9 mouse cellular contexts compared by ENCODE assay signal in genomic region chr17:6005638-6006471, GRCm38 (mm10).
DNase-seq lines count a peak whose midpoint lies in the region; ATAC-seq lines count a peak whose summit lies in the region.
"Had no signal": no experiment of that assay in that cellular context is flagged by ENCODE, and none has a peak within 500 bp of the region (broad histone marks: within the 10 kb centered on the region; RNA-seq: fewer than 3 reads in every experiment).

No protein-coding gene starts in this region.

- peak overlapping the region; percentile 46; the same call in 1 of the 2 replicates for H3K9ac ChIP-seq in kidney, embryonic 16.5 days (replicated peaks; ENCODE audit: low read length)
- H3K9ac ChIP-seq in liver, embryonic 12.5 days, result peak overlapping the region; percentile 12; the same call in 1 of the 2 replicates

- H3K4me1 ChIP-seq in kidney, embryonic 16.5 days (ENCODE audit: insufficient read depth, low read length), result peaks cover 20% of the 10 kb centered on the region
- peaks cover 29% of the 10 kb centered on the region for H3K4me1 ChIP-seq in liver, embryonic 12.5 days

- H3K36me3 ChIP-seq in kidney, embryonic 16.5 days (ENCODE audit: insufficient read depth, low read length), result peaks cover 6% of the 10 kb centered on the region
- H3K36me3 ChIP-seq in liver, embryonic 12.5 days, result peaks cover 1% of the 10 kb centered on the region; the same call in 1 of the 2 replicates
- H3K36me3 ChIP-seq: G1E had no signal

- WGBS in kidney, embryonic 16.5 days, result 19% methylated on average over 14 of the region's 14 CpGs
- WGBS in liver, embryonic 12.5 days (ENCODE audit: insufficient replicate concordance), result 41% methylated on average over 14 of the region's 14 CpGs

- no peak overlapping the region for H3K4me3 ChIP-seq in kidney, embryonic 16.5 days (ENCODE audit: low read length)
- no peak overlapping the region for H3K4me3 ChIP-seq in liver, embryonic 12.5 days

- H3K4me2 ChIP-seq in kidney, embryonic 16.5 days (replicated peaks; ENCODE audit: low read depth, low read length), result 0 out of 2 replicates have a peak overlapping the region, but pooled peaks have one; percentile 11
- peak overlapping the region; percentile 44 for H3K4me2 ChIP-seq in liver, embryonic 12.5 days

- H3K27me3 ChIP-seq in kidney, embryonic 16.5 days (ENCODE audit: insufficient read depth, low read length), result no peaks in the 10 kb centered on the region
- H3K27me3 ChIP-seq in liver, embryonic 12.5 days (replicated peaks), result peaks cover 5% of the 10 kb centered on the region; the same call in 1 of the 2 replicates

- DNase-seq in adrenal gland, adult 8-10 months, result peak; percentile 53
- DNase-seq in adrenal gland, postnatal 25 days, result no peak
- peak; percentile 41 for DNase-seq in embryo, embryonic 9.5 days (ENCODE audit: extremely low spot score)
- peak; percentile 92 for DNase-seq in heart, adult 8-10 months (ENCODE audit: low spot score)
- peak; percentile 69 for DNase-seq in naive thymus-derived CD4-positive, alpha-beta T cell, adult 2 months (ENCODE audit: low read depth)
- DNase-seq in thymus, postnatal 14 days, result peak; percentile 56

- H3K9me3 ChIP-seq in kidney, embryonic 16.5 days (ENCODE audit: low read length), result no peaks in the 10 kb centered on the region
- no peaks in the 10 kb centered on the region for H3K9me3 ChIP-seq in liver, embryonic 12.5 days (replicated peaks)
- H3K9me3 ChIP-seq: G1E had no signal

- peak overlapping the region; percentile 31 for H3K27ac ChIP-seq in kidney, embryonic 16.5 days (ENCODE audit: low read length)
- H3K27ac ChIP-seq in liver, embryonic 12.5 days, result 0 out of 2 replicates have a peak overlapping the region, but pooled peaks have one; percentile 34

- peak; percentile 75 for ATAC-seq in kidney, embryonic 16.5 days (ENCODE audit: low FRiP score, low TSS enrichment)
- peak; percentile 42; the same call in 1 of the 2 replicates for ATAC-seq in liver, embryonic 12.5 days
